Mouse (Mus musculus) cerebellum, adult 18-20 months (tissue): ENCODE measurements around the gene Golph3l.

Source experiments
- DNase-seq, 2 experiments: peaks; one replicate each; pipeline ENCODE4 v3.0.0; 2021

Gene Golph3l

GRCm38 (mm10) chr3:95657108-95657507, 68.4 kb downstream of the Golph3l start:
- DNase-seq = no peak

GRCm38 (mm10) chr3:95657711-95658110, 69.0 kb downstream of the Golph3l start:
- DNase-seq = no peak

DNA sequence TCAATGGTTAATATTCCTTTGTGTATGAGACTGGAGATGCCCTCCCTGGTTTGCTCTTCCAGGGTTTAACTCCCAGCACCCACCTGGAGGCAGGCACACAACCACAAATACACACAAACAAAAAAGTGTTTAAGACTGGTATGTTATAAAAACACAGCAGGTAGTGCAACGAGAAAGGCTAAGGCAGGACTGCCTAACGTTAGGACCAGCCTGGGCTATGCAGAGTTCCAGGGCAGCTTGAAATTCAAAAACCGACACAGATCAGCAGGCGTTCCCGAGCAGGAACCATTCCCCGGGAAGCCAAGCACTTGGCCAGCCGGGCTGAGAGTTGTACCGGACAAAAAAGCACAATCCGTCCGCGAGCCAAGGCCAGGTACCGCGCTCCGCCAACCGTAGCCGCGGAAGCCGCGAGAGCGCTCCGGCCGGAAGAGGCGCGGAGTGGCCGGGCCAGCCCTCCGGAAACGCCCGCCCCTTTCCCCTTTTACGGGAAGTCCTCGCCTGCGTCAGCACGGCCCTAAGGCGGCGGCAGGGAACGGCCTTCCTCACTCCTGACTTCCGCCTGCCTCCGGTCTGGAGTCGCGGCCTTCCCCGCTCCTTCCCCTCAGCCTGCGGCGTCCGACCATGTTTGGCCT, 69.6 kb downstream of the Golph3l start, which contains the start of gene Mcl1:
Mcl1 (plus strand) TSS at position 553 of the 632 bp plus-strand sequence.
- peak; percentile 95 to 96 for DNase-seq

DNA sequence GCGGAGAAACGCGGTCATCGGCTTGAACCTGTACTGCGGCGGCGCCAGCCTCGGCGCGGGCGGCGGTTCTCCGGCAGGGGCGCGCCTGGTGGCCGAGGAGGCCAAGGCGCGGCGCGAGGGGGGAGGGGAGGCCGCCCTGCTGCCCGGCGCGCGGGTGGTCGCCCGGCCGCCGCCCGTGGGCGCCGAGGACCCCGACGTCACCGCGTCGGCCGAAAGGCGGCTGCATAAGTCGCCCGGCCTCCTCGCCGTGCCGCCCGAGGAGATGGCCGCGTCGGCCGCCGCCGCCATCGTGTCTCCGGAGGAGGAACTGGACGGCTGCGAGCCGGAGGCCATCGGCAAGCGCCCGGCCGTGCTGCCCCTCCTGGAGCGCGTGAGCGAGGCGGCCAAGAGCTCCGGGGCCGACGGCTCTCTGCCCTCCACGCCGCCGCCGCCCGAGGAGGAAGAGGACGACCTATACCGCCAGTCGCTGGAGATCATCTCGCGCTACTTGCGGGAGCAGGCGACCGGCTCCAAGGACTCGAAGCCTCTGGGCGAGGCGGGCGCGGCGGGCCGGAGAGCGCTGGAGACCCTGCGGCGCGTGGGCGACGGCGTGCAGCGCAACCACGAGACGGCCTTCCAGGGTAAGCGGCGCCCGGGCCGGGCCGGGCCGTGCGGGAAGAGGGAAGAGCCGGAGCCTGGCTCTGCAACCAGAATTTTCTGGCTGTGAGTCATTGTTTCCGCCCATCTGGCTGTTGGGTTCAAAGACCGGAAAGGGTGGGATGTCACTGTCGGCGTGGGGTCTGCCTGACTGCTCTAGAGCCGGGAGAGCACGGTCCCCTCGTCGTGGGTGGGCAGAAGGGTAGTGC, 70.4 kb downstream of the Golph3l start:
- DNase-seq = peak; percentile 52 to 66

GRCm38 (mm10) chr3:95659948-95660347, 71.2 kb downstream of the Golph3l start:
- no peak for DNase-seq

DNA sequence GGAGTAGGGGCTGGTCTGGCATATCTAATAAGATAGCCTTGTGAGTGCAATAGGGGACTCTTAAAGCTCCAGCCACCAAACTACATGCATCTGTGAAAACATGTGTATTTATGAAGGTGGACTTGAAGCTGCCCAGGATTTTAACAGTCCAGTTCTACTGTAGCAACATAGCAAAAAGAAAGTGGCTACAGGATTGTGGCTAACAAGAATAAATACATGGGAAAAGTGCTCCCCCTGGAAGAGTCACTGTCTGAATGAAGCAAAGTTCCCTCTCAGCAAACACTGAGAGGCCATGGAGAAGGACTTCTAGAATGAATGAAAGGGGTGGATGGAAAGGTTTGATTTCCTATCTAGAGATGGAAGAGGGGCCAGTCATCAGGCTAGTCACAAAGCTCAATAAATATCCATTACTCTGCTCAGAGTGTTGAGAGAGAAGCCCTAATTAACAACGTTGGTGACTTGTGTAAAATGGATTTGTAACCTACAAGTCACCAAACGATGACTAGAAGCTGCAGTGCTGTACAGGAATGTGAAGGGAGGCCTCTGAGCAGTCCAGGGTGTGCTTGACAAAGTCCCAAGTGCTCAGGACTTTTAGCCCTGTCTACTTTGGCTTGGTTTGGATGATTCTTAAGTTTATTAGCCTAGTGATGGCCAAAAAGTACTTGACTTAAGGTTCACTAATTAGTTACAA, 72.2 kb downstream of the Golph3l start:
- DNase-seq = no peak

DNA sequence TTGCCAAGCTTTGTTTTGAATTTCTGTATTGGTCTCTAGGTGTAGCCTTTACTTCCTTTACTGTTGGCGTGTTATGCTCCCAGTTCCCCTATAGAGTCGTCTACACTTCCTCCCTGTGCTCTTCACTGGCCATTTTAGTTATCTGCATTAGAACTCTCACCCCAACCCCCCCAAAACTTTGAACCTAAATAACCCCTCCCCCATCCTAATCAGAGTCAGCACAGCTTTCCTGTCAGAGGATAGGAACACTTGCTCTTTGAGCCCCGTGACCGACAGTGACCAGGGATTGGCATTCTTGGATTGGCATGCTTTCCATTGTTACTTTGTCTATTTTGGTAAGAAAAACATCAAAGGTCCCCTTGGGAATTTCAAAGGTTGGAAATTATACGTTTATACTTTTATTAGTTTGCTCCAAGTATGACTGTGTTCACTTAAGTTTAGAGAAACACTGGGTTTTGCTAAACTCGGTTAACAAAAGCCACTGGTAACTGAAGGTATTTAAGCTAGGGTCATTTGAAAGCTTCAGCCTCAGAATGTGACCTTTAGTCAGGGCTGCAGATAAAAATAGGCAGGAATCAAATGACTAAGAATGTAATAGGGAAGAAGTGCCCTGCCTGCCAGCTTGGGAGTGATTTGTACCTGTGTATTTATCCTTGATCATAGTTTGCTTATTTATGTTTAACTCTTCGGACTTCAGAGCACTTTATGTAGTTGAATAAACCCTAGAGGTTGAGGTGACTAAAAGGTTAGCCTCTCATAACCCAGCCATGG, 73.4 kb downstream of the Golph3l start:
- DNase-seq = no peak

GRCm38 (mm10) chr3:95662724-95663449, 74.2 kb downstream of the Golph3l start:
- DNase-seq = no peak

- DNase-seq = peak in 1 of 2 experiments; percentile 18
Measured at GRCm38 (mm10) chr3:95663486-95663885, 74.8 kb downstream of the Golph3l start.

- DNase-seq = no peak
Measured at GRCm38 (mm10) chr3:95663969-95664608, 75.4 kb downstream of the Golph3l start.

DNA sequence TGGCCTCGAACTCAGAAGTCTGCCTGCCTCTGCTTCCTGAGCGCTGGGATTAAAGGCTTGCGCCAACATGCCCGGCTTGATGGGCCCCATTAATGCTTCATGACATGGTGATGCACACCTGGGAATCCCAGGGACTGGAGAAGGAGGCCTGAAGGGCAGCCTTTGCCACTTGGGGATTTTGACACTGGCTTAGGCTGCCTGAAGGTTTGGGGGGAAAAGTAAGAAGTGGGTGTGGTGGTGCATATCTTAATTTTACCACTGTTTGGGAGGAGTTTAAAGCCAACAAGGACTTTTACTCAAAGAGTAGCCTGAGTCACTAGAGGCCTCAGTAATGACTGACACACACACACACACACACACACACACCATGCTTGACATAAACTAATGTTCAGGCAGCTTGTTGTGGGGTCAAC, 76.2 kb downstream of the Golph3l start:
- DNase-seq = no peak

- DNase-seq = no peak
Measured at GRCm38 (mm10) chr3:95666124-95666844, 77.5 kb downstream of the Golph3l start.

DNA sequence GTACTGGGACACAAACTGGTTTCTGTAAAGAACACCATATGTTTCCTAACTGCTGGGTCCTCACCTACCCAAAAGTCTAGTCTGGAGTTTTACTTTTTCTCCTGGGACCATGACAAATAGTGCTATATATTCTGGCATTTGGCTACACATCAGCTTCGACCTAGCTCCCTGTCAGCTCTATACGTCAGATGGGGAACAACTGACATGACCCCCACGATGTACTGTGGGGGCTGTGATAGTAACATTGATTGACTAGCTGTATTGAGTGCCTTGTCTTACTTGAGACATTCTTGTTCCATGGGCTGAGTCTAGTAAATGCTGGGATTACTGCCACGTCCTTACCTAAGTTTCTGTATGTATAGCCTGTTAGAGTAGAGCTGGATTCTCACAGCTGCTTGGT, 78.8 kb downstream of the Golph3l start:
- no peak for DNase-seq

DNA sequence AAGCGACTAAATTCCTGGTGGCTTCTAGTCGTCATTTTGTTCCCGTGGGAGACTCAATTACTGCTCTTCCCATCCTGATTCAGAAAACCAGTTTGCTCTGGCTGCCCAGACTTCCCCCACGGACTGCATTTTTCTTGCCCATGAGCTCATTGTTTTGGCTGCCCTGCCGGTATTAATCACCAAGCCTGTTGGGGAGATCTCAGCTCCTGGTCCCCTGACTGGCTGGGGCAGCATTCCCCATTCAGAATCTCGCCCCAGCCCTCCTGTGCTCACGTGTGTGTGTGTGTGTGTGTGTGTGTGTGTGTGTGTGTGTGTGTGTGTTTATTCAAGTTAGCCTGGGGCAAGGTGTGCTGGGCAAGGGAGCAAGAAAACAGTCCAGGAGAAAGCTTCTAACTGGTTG, 79.3 kb downstream of the Golph3l start:
- DNase-seq = peak; percentile 40 to 45
